Mouse (Mus musculus) myocyte (in vitro differentiated cells): ENCODE measurements around the gene Mia2.

Source experiments
- E2F4 ChIP-seq: IDR thresholded peaks from one replicate; pipeline ENCODE4 v1.6.1; 2011; ENCODE audit warnings: mild to moderate bottlenecking, control low read depth, moderate library complexity; ENCODE audit not compliant: insufficient read depth
- POLR2A ChIP-seq: IDR thresholded peaks from one replicate; pipeline ENCODE4 v1.6.1; 2011; ENCODE audit warnings: low read depth, mild to moderate bottlenecking, control low read depth, moderate library complexity; ENCODE audit not compliant: insufficient read length
- POLR2AphosphoS2 ChIP-seq: IDR thresholded peaks from one replicate; pipeline ENCODE4 v1.6.1; 2011; ENCODE audit warnings: low read depth, control low read depth; ENCODE audit not compliant: insufficient read length
- TCF12 ChIP-seq: IDR thresholded peaks from one replicate; pipeline ENCODE4 v1.6.1; 2011; ENCODE audit warnings: mild to moderate bottlenecking, control low read depth; ENCODE audit not compliant: poor library complexity, insufficient read depth, severe bottlenecking

- no peak for TF ChIP-seq E2F4
- no peak for TF ChIP-seq POLR2AphosphoS2
- TF ChIP-seq POLR2A: no peak
- no peak for TF ChIP-seq TCF12
Observed at GRCm38 (mm10) chr12:59161091-59161490, 65.5 kb downstream of the Mia2 start.
